Mouse (Mus musculus) inflammation-experienced regulatory T-cells, adult 6 months (primary cell): ENCODE data around the gene Cga. TPM values are rescaled to one million over a fixed set of nuclear protein-coding genes. Genes with fewer than 3 reads are reported as not detected.

Experiments used
- ATAC-seq: one replicate; pipeline ENCODE4 v1.8.0; 2017
- polyA plus RNA-seq, 3 experiments: library from polyadenylated mRNA; unstranded; fragments of 100-300 nt; shearing (Covaris generic); gene quantifications; one replicate each; pipeline ENCODE4 v1.2.1; 2017

The Cga gene
- not detected for polyA plus RNA-seq

GRCm38 (mm10) chr4:34893479-34893878 lies at the start of gene Cga:
Gene Cga (plus strand): TSS chr4:34893779.
- no peak for ATAC-seq

- ATAC-seq, result no peak
These were observed 49.7 kb upstream of the Cga start for GRCm38 (mm10) chr4:34843839-34844238.

GRCm38 (mm10) chr4:34847679-34848309 lies 45.8 kb upstream of the Cga start:
- ATAC-seq, result peak; percentile 55

GRCm38 (mm10) chr4:34850156-34850555 lies 43.4 kb upstream of the Cga start:
- ATAC-seq, result no peak

- no peak for ATAC-seq
These were observed 41.5 kb upstream of the Cga start for GRCm38 (mm10) chr4:34852051-34852450.

GRCm38 (mm10) chr4:34855966-34856365 lies 37.6 kb upstream of the Cga start:
- no peak for ATAC-seq

- no peak for ATAC-seq
These were observed 34.7 kb upstream of the Cga start for GRCm38 (mm10) chr4:34858903-34859302.

GRCm38 (mm10) chr4:34859416-34859815 lies 34.2 kb upstream of the Cga start:
- ATAC-seq, result no peak

GRCm38 (mm10) chr4:34861438-34861837 lies 32.1 kb upstream of the Cga start:
- ATAC-seq, result no peak

- no peak for ATAC-seq
These were observed 23.8 kb upstream of the Cga start for GRCm38 (mm10) chr4:34869813-34870212.

- no peak for ATAC-seq
These were observed 20.6 kb upstream of the Cga start for GRCm38 (mm10) chr4:34872896-34873495.

GRCm38 (mm10) chr4:34874234-34874633 lies 19.3 kb upstream of the Cga start:
- no peak for ATAC-seq

GRCm38 (mm10) chr4:34880921-34881650 lies 12.5 kb upstream of the Cga start:
- peak; percentile 67 for ATAC-seq

GRCm38 (mm10) chr4:34881851-34882250 lies 11.7 kb upstream of the Cga start:
- no peak for ATAC-seq

- ATAC-seq, result peak; percentile 45
These were observed 11.2 kb upstream of the Cga start for GRCm38 (mm10) chr4:34882291-34882769.

GRCm38 (mm10) chr4:34882818-34883217 lies 10.8 kb upstream of the Cga start, which contains the start of gene Zfp292:
Gene Zfp292 (minus strand): TSS chr4:34882960.
- peak; percentile 73 for ATAC-seq

- ATAC-seq, result no peak
These were observed 10.1 kb upstream of the Cga start for GRCm38 (mm10) chr4:34883366-34884029.

GRCm38 (mm10) chr4:34885631-34886351 lies 7.8 kb upstream of the Cga start:
- ATAC-seq, result no peak

- ATAC-seq, result peak; percentile 75
These were observed 7.0 kb upstream of the Cga start for GRCm38 (mm10) chr4:34886490-34887111.

GRCm38 (mm10) chr4:34887295-34887694 lies 6.3 kb upstream of the Cga start:
- no peak for ATAC-seq

- ATAC-seq, result no peak
These were observed 4.3 kb upstream of the Cga start for GRCm38 (mm10) chr4:34889101-34889811.
